In the genomic region with DNA sequence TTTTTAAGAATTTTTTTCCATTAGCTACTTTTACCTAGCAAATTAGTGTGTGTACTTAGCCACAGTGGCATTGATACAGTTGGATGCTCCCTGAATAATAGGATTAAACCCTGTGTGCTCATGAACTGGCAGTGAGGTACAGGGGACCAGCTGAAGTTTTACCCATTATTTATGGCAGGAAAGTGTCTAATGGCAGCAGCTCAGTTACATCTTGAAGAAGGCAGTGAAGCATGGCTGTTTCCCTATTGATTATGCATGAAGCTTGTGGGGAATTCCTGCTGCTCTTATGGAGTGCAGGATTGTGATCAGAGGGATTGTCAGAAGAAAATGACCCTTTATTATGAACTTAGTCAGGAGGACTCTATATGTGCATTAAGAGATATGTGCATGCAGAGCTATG, we compare ENCODE assay signal across 16 mouse cellular contexts.
"Had no signal": no experiment of that assay in that cellular context is flagged by ENCODE, and none has a peak within 500 bp of the region (broad histone marks: within the 10 kb centered on the region; RNA-seq: fewer than 3 reads in every experiment).

No protein-coding gene starts in this region.

- H3K36me3 ChIP-seq: limb, embryonic 12.5 days; liver, embryonic 13.5 days; lung, embryonic 15.5 days; stomach, embryonic 15.5 days had no signal

- H3K4me2 ChIP-seq: limb, embryonic 12.5 days; liver, embryonic 13.5 days; lung, embryonic 15.5 days; stomach, embryonic 15.5 days had no signal

- H3K4me3 ChIP-seq: limb, embryonic 12.5 days; liver, embryonic 13.5 days; lung, embryonic 15.5 days; megakaryocyte, embryonic 14.5 days; stomach, embryonic 15.5 days had no signal

- H3K27me3 ChIP-seq: limb, embryonic 12.5 days; liver, embryonic 13.5 days; lung, embryonic 15.5 days; megakaryocyte, embryonic 14.5 days; stomach, embryonic 15.5 days had no signal

- H3K9me3 ChIP-seq: limb, embryonic 12.5 days; liver, embryonic 13.5 days; lung, embryonic 15.5 days; stomach, embryonic 15.5 days had no signal

- H3K9ac ChIP-seq: limb, embryonic 12.5 days; liver, embryonic 13.5 days; liver, postnatal 0 days; lung, embryonic 15.5 days; stomach, embryonic 15.5 days had no signal

- H3K27ac ChIP-seq: kidney, postnatal 0 days; limb, embryonic 12.5 days; liver, embryonic 13.5 days; lung, embryonic 15.5 days; macrophage; stomach, embryonic 15.5 days had no signal

- H3K4me1 ChIP-seq: limb, embryonic 12.5 days; liver, embryonic 13.5 days; lung, embryonic 15.5 days; megakaryocyte, embryonic 14.5 days; stomach, embryonic 15.5 days had no signal

- ATAC-seq: liver, postnatal 0 days had no signal

- DNase-seq: kidney, adult 11 months; kidney, adult 9 months; kidney, postnatal 36 days; liver; liver, embryonic 13.5 days; liver, postnatal 0 days; lung, postnatal 14 days; right cerebral cortex, postnatal 14 days; thymus, adult 2 months; thymus, postnatal 25 days had no signal
